Mouse (Mus musculus): ENCODE data around the gene Dscaml1.

Gene Dscaml1

DNA sequence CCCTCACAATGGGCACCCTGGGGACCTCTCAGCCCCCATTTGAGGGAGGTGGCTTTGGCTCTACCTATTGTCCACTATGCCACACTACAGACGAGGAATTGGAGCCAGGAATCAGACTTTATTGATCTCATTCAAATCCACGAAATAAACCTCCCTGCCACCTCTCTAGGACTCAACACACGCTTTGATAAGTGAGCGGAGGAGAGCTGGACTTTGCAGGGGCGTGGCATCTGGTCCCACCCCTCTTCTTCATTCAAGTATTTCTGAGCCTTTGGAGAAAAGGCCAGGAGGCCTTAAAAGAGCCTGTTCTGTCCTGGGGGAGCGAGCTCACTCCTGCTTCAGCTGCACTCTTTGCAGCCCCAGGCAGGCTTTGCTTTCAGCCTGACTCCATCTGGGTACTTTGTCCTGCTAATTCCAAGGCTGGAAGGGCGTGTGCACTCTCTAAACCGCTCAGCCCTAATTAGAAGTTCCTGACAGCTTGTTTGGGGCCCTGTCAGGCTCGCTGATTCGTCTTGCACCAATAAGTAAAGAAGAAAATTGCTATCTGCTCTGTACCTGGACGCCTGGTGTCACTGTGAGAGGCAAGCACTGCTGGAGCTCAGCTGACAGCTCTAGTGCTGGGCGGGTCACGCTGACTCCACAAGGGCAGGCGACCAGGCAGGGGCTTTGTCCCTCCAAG, 75.7 kb downstream of the Dscaml1 start:
- DNase-seq (ENCODE audit: extremely low read depth, insufficient read length, low spot score): no peak

DNA sequence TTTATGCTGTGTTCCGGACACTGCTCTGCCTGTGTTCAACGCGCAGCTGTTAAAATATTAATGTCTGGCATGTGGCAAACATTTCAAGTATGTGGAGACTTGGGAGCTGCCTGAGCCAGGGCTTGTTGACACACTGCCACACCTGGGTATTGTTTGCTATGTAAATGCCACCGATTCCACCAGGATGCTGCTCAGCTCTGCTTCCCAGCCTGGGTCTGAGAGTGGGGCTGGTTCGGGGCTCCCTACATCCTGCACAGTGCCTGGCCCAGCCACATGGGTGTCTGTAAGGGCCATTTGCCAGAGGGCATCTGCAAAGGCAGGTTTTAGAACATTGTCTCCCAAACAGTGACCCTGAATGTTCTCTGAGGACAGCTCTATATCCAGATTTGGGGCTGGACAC, 78.5 kb downstream of the Dscaml1 start:
- no peak for DNase-seq (ENCODE audit: extremely low read depth, insufficient read length, low spot score)

DNA sequence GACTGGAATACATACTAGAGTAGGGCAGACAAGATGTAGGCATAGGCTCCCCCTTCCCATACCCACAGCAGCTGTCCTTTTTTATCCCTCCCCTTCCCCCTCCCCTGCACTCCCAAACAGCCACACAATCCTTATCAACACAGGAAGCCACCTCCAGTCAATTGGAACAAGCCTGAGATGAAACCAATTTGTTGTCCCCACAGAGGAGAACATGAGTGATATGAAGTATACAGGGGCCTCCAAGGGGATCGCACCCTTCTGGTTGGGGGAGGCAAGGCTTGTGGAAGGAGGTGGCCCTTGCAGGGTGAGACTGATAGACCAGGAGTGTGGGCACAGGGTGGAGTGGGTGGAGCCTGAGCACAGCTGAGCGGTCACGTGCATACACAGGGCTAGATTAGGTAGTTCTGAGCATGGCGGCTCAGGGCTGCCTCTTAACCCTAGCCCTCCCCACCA, 79.1 kb downstream of the Dscaml1 start:
- DNase-seq (ENCODE audit: extremely low read depth, insufficient read length, low spot score): no peak

DNA sequence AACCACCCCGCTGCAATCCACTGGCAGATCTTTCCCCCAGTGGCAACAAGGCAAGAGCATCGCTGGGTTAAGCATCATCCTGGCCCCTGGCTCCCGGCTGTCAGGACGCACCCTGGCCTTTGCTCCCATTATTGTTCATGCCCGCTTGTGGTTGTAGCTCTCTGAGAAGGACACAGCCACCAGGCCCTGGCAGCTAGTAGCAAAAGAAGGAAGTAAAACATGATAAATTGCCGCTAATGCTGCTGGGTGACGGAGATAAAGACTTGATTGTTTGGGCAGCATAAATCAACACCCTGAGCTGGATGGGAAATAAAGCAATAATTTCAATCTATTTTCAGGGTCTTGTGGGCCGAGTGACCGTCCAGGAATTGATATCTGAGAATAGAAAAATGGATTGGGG, 81.1 kb downstream of the Dscaml1 start:
- no peak for DNase-seq (ENCODE audit: extremely low read depth, insufficient read length, low spot score)

DNA sequence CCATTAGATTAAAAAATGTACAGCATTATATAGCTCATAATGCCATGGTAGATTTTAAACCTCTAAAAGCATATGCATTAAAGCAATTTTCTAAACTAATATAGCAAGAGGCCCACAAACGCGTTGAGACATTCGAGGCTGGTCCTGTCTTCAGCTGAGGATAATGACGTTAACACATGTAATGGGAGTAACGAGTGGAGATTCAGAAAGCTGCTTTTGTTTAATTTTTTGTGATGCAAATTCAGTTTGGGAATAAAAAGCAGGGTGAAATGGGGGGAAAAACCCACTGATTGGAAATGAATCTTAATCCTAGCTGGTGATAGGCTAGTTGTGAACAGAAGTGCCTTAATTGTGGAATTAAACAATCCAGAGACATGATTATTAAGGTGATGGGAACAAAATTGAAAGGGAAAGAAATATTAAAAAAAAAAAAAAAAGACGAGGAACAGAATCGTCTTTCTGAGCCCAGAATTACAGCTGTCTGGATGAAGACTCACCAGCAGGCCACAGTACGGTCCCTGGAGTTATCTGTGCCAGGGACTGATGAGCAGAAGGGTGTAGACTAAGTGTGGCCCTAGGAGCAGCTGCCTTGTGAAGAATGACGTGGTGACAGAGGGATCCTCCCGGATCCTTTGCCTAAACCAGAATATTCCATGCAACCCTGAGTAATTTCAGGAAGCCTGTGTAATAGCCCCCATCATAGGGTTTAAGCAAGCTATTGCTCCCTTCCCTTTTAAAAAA, 84.5 kb downstream of the Dscaml1 start:
- DNase-seq (ENCODE audit: extremely low read depth, insufficient read length, low spot score): no peak

DNA sequence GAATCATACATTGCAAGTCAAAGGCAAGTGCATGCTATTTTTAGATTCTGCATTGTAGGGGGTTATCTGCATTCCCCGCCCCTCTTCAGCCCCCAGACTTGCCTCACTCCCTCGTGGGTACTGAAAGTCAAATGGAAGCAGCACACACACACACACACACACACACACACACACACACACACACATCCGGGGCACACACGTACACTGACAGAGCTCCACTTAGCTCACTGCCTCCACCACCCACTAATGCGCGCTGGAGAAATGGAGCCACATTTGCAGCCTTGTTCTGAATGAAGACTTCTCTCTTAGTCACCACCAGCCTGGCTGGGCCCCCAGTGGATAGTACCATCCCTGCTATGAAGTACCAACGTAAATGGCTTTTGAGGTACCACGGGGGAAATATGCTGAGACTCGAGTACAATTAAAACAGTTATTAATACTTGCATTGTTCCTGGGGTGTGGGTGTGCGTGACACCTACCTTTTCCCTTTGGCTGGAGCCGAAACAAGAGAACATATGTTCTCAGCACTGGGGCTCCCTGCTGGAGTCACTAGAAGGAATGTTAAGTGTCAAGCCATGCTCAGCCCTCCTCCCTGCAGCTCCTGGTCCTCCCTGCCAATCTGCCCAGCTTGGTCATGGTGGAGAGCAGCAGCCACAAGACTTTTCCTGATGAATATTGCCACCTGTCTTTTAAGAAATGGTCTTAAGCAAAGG, 91.7 kb downstream of the Dscaml1 start:
- no peak for DNase-seq (ENCODE audit: extremely low read depth, insufficient read length, low spot score)

DNA sequence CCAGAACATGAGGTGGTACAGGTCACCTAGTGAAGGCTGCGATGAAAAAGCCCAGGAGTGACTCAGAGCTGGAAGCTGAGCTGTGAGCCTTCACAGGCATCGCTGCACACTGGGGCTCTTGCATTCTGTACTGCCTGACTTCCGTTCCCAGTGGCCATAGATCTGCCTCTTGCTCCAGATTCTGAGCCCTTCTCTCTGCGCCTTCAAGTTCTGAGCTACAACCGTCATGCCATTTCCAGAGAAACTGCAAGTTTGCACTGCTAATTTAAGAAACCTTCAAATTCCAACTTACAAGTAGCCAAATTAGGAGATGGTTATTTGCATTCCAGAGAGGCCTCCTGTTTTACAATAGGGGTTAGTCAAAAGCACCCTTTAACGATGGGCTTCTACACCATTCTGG, 93.4 kb downstream of the Dscaml1 start:
- no peak for DNase-seq (ENCODE audit: extremely low read depth, insufficient read length, low spot score)

DNA sequence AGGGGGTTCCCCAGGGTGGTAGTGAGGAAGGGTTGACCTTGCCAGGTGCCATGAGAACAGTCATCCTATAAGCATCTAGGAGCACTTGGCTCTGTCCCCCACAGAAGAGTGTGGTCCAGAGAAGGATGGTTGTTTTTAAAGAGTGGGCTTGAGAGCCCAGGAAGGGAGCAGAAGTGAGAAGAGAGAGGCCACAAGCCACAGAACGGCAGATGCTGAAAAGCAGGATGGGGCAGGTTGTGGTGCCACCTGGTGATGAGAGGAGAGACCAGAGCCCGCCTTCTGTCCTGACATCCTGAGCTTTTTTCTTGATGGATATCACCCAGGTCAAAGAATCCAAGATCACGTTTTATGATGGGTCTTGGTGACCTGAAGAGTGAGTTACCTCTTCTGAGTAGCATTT, 96.4 kb downstream of the Dscaml1 start:
- no peak for DNase-seq (ENCODE audit: extremely low read depth, insufficient read length, low spot score)

DNA sequence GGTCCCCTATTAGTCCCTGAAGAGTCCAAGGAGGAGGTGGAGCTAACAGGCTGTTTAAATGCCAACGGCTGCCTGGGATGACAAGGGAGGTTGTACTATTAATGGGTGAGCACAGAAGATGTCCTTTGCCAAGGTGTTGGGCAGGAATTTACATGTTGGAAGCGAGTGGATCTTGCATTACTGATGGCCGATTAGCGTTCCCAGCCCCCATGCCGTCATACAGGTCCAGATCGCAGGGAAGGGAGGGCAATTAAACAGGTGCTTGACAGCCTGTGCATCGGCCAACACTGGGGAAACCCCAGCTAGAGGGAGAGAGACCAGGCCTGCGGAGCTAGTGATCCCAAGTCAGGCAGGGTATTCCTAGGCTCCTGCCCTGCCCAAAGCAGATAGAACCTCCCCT, 98.1 kb downstream of the Dscaml1 start:
- no peak for DNase-seq (ENCODE audit: extremely low read depth, insufficient read length, low spot score)

DNA sequence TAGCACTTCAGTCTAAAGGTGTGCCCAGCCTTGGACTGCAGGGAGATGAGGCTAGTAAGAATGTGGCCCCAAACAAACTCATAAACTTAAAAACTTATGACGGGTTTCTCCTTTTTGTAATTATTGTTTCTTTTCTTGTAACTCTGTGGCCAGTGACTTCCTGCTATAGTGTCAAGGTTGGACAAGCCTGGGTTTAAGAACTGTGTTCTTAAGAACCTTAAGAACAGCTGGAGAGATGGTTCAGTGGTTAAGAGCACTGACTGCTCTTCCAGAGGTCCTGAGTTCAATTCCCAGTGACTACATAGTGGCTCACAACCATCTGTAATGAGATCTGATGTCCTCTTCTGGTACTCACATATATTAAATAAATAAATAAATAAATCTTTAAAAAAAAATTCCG, 106.8 kb downstream of the Dscaml1 start:
- DNase-seq (ENCODE audit: extremely low read depth, insufficient read length, low spot score): no peak

DNA sequence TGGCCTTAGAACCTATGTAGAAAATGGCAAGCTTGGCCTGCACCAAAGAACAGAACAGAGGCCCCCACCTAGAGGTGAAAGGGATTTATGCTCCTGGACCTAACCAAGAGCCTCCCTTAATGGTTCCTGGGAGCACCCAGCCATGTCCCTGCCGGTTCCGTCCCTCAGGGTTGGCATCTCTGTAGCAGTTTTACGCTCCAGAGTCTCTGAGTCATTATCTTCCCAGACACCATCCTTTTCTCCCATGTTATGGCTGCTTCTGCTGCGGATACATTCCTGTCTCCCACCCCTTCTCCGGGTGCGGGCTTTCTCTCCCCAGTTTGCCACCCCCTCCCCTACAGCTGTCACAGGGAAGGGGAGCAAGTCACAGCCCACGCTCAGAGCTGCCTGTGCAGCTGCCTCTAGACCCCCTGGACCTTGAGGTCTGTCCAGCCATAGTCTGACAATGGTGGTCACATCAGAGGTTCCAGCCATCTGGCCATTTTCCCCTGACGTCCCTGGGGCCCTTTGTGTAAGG, 108.1 kb downstream of the Dscaml1 start:
- DNase-seq (ENCODE audit: extremely low read depth, insufficient read length, low spot score): no peak

DNA sequence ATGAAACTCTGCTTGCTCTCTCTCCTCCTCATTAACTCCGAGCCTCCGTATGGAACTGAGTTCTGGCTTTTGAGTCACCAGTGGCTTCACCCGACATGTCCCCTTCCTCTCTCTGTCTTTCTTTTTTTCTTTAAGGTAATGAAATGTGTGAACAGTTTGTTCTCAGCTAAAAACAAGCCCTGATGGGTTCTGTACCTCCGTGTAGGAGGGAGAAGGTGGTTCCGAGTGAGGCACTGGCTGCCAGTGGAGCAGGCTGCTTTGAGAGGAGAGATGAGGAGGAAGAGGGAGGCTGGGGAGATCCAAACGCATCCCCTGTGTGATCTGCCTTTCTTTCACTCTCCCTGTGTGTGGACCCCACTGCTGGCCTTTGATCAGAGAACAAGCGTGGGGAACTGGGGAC, 111.2 kb downstream of the Dscaml1 start:
- no peak for DNase-seq (ENCODE audit: extremely low read depth, insufficient read length, low spot score)

DNA sequence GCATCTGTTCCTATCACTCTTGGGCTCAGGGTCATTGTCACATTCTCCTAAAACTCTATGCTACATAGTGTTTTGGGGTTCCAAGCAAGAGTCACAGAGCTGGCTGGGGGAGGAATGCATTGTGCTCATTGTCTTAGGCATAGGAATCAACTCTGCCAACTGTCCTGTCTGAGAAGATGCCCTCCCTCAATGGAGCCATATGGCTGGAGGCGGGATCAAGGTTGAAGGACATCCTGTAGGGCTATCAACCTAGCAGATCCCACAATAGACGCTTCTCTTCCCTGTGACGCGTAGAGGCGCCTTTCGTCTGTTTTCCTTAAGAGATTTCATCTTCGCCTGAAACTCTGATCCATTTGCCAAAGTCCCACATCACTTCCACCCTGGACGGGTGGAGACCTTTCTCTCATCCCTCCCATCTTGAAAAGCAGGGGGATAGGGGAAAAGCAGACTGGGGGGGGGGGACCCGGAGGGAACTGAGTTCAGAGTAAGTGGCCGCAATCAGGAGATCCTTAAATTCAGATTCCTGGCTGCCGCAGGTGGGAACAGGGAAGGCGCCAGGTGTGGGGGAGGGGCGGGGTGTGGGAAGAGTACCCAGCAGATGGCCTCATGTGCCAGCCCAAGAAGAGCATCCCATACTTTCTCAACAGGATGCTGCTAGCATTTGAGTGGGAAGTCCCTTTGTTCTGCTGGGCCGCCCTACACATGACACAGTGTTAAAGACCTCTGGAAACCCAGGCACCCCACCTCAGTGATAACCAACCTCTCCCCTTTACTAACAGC, 113.0 kb downstream of the Dscaml1 start:
- no peak for DNase-seq (ENCODE audit: extremely low read depth, insufficient read length, low spot score)

DNA sequence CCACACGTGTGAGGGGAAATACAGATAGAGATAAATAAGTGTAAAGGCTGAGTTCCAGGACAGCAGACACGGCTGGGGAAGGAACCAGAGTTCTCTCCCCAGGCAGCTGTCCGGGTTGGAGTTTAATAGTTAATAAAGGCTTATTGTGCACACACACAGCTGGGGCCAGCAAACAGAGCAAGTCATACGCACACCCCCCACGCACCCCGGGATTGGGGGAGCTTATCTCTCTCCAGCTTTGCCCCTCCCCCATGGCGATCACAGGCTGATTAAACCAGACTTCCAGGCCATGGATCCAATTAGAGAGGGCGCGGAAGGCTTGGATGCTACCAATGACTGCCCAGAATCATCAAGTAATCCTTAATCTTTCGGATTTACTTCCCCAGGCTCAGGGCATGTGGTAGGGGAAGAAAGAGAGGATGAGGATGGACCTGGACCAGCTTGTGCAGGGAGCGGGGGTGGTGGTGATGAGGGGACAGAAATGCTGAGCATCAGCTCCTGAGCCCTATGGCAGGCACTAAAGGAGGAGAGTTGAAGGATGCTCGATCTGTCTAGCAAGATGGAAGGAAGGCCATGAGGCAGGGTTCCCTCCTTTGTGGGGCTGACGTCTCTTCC, 119.7 kb downstream of the Dscaml1 start:
- no peak for DNase-seq (ENCODE audit: extremely low read depth, insufficient read length, low spot score)

DNA sequence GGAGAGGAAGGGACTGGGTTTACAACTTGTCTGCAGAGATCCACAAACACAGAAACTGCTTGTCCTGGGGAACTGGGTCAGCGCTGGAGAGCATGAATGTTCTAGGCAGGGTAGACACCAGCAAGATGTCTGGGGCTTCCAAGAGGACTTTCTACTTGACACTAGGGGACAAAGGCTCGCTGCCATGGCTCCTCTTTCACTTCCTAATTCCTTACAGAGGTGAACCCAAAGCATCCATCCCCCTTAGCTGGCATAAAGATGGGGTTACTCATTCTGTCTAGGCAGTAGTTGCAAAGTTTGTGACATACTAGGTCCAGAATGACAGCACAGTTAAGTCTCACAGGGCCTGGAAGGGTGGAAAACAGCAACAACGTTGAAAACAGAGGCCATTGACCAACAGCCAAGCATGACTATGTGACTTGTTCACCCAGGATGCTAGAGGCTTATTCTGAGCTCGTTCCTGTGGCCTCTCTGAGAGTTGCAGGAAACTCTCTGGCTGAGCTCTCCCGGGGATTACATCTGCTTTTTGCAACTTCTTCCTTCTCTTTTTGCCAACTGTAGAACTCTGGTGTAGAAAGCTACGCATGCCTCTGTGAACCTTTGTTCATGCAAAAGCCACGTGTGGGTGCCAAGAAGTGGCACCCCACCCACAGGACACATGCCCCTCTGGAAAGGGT, 120.6 kb downstream of the Dscaml1 start:
- DNase-seq (ENCODE audit: extremely low read depth, insufficient read length, low spot score): no peak

DNA sequence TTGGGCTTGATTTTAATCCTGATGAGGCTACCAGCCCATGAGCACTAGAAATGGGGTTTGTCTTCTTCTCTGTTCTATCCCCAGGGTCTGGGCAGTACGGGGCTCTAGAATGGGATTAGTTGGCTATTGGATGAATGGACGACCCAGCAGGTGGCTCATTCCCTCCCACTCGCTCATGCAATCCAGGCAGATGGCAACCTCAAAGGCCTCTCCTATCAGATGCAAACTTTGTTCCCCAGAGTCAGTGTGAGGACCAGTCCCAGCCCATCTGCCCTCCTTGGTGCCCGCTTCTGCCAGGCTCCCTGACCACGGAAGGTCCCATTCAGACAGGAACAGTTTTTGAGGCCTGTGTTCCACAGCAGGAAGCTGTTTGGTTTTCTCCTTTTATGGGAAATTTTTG, 123.4 kb downstream of the Dscaml1 start:
- no peak for DNase-seq (ENCODE audit: extremely low read depth, insufficient read length, low spot score)

DNA sequence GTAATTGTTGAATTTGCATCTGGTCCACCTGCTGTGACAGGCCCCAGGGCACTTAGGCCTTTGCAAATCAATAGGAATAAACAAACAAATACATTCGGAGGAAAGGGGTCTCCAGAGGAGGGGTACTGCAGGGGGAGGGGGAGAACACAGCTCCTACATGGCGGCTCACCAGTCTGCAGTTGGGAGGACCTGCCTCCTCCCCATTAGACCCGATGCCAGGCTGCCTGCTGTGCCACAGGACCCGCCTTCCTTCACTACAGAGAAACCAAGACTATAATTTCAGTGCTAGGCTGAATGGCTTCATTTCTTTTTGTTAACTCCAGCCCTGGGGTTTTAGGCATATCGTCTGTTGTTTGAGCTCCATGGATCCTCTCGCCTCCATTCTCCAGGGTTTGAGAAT, 123.8 kb downstream of the Dscaml1 start:
- DNase-seq (ENCODE audit: extremely low read depth, insufficient read length, low spot score): no peak

DNA sequence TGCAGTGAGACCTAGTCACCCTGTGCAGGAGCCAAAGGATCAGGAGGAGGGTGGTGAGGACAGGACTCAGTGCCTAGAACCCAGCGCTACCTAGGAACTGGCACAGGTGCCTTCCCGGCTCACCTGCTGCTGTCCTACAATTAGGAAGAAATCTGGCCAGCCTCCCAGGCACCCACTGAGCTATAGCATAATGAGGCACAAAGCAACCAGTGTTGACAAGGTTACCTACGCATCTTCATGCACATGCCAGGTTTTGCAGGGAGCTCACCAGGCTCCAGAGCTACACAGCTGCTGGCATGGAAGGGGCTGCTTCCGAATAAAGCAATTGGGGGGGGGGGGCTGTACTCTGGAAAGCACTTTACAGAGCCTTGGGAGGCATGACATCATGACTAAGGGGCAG, 124.2 kb downstream of the Dscaml1 start:
- DNase-seq (ENCODE audit: extremely low read depth, insufficient read length, low spot score): no peak

DNA sequence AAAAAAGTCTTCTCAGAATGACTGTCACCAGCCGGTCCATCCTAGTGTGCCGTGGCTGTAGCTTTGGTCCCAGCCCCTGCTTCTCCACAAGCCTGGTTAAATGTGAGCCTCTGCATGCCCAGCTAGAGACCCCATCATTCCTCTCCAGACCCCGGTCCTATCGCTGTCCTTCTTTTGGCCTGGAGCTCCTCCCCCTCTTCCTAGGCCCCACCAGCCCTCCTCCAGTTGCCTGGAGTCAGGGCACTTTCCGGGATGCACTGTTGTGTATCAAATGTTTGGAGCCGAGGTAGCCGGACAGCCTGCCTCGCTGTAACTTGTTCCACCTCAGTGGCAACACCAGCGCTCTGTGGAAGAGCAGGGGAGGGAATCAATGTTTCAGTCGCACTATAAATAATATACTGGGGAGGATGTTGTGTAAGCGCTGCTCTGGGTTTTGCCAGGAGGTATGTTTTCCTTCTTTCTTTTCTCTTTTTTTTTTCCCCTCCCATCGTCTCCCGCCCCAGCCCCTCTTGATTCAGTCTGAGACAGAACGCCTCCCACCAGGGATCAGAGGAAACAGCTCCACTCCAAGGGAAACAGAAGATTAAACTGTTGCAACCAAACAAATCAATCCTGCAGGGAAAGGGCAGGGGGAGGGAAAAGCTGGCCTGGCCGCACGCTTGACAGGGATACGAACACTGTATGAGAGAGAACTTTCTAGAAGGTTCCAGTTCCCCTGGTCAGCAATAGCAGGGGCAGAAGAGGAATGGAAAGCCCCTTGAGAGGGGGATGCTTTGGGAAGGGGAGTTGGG, 128.8 kb downstream of the Dscaml1 start:
- no peak for DNase-seq (ENCODE audit: extremely low read depth, insufficient read length, low spot score)

Measured in 3134 (cell line).